Mouse (Mus musculus) hindlimb bud, embryonic 11.5 days (tissue): ENCODE data around the gene Phf2.
A peak's percentile ranks its signal among the peaks of the same experiment; 100 is the strongest.

Source experiments
- DNase-seq: peaks from one replicate; pipeline ENCODE4 v3.0.0-alpha.2; 2012; ENCODE audit warnings: low read depth, low spot score; ENCODE audit errors: extremely low spot score

Phf2 gene

DNA sequence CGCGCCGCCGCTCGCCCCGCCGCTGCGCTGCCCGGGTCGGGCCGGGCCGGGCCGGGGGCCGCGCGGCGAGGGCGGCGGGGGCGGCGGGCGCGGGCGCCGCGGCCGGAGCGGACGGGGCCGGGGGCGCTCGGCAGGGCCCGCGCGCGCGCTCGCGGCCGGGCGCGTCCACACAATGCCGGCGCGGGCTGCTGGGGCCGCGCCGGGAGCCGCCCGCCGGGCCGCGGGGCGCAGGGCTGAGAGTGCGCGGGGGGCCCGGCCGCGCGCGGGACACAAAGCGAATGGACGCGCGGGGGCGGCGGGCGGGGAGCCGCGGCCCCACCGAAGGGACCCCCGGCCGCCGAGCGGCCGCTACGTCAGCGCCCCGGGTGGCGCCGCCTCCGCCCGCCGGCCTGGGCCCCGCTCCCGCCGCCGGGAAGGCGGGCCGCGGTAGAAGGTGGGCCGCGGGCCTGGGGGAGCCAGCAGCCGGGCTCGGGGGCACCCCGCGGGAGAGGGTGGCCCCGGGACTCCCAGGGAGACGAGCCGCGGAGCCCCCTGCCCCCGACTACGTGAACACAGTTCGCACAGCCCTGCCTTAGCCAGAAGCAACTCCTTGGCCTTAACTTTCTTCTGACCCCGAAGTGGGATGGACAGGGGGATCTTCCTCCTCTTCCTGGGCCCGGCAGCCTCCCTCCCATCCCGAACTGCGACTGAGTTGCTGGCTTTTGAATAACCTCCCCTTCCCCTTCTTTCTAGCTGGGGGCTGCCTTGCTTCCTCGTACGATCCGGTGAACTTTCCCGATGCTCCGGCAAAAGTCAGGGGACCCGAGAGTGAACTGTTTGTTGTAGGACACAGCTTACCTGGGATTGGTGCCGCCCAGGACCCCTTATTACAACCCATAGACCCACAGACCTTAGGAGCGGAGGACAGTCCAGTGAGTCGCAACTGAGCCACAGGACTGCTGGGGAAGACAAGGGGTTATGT, at the start of gene Phf2:
Phf2 (minus strand) TSS at position 349 of the 961 bp plus-strand sequence.
- DNase-seq: no peak

DNA sequence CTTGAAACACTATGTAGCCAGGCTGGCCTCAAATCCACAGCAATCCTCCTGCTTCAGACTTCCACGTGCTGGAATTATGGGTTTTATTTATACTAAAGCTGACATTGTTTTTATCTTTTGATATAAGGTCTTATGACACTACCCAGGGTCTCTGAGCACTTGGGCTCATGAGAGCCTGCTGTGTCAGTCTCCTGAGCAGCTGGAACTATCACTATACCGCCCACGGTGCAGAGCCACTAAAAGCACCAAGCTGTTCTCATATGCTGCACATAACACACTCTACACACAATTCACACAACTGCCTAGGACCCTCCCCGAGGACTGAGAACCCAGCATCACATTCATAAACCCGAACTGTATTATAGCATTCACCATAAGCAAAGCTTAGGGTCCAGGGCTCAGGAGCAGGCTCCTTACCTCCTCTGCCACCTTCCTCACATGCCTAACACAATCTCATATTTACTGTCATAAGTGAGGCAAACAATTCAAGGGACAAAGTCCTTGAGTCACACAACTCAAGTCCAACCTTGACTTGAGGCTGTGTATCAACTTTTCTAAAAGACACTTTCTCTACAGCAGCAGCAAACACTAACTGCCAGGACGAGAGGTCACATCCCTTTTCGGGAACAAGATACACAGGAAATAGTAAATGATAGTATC, 49.0 kb upstream of the Phf2 start:
- no peak for DNase-seq

DNA sequence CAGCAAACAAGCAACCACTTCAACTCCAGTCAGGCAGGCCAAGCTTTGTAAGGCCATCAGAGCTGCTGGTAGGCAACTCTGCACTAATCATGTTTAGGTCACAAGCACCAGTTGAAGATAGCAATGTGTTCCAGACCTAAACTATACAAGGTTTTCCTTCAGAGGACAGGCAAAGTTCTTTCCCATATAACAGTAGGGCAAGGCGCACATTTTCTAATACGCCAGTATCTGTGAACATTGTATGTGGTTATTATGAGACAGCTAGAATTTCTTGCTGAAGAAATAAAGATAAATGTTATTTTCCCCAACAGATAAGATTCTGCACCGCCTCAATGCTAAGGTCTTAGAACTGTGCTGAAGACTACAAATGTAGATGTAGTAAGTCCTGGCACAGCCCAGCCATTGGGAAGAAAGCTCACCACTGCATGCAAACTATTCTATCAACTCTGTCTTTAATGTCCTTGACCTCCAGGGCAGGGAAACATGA, 46.2 kb upstream of the Phf2 start:
- DNase-seq: no peak

DNA sequence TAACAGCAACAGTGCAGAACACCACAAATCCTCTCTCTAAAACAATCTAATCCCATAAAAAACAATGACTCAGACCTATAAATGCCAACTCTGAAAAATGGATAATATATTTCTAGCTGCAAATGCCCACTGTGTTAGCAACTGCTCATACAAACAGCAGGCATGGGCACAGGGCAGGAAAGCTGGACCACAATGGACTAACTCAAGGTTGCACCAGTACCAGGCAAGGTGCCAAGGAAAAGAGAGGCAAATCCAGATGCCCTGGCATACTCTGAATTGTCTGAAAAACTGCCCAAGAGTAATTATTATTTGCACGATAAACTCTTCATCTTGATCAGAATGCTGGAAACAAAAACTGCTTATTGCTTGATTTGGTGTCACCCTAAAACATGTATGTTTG, 42.8 kb upstream of the Phf2 start:
- no peak for DNase-seq

DNA sequence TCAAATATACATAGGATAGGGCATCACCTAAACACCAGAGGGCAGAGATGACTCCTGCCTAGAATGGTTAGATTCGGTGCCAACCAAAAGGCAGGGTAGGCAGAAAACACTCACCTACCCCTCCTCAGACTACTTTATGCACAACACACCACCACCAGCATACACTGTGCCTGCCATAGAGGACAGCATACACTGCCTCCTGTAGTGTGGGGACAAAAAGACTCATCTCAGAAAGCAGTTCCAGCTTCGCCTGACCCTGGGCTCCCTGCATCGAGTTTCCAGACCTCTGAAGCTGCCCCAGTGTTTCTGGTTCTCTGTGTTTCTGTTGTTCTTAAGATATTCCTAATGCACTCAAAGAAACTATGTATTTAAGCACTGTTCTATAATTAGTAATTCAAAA, 42.2 kb upstream of the Phf2 start:
- no peak for DNase-seq

DNA sequence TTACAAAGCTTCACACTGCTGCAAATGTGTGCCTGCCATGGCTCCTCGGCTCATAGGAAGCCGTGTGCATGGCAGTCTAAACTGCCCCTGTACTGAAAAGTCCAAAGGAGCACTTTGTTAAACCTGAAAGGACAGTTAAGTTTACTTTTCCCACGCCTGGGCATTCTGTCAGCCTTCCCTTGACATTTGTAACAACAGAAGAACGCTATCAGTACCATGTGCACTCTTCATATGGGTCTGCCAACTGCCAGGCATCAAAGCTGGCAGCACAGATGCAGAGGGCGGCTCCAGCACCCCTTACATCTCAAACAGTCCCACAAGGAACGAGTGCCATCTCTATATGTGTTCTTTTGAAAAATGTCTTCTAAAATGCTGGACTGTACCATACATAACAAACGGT, 40.5 kb upstream of the Phf2 start:
- DNase-seq: no peak

DNA sequence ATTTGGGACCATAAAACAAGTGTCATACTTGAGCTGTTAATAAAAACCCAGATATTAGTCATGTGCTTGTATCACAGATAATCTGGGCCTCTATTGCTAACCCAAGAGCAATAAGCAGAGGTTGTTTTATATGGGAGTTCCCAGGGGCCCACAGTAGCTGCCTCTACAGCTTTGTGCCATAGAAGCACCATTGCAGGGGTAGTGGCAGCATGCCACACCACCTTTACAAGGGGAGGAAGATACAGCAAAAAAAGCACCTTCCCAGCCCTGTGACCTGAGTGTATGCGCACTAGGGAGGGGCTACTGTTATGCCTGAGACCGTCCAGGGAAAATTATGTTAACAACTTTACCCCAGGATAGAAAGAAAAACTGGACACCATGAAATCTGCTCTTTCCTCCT, 34.5 kb upstream of the Phf2 start:
- DNase-seq: no peak

DNA sequence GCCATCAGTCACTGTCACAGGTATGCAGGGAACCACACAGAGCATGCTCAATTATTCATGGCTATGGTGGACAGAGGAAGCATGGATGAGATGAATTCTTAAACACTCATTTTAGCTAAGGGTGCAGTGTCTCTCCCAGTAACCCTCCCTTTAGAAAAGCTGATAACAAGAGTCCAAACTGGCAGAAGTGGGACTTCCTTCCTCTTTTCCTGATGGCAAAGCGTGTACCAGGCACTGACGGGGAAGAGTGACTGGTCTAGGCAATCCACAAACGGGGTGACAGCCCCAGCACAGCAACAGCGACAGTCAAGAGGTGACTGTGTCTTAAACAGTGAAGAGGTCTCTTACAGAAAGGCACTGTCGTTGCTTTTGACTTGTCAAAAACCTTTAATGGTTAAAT, 24.5 kb upstream of the Phf2 start:
- no peak for DNase-seq

DNA sequence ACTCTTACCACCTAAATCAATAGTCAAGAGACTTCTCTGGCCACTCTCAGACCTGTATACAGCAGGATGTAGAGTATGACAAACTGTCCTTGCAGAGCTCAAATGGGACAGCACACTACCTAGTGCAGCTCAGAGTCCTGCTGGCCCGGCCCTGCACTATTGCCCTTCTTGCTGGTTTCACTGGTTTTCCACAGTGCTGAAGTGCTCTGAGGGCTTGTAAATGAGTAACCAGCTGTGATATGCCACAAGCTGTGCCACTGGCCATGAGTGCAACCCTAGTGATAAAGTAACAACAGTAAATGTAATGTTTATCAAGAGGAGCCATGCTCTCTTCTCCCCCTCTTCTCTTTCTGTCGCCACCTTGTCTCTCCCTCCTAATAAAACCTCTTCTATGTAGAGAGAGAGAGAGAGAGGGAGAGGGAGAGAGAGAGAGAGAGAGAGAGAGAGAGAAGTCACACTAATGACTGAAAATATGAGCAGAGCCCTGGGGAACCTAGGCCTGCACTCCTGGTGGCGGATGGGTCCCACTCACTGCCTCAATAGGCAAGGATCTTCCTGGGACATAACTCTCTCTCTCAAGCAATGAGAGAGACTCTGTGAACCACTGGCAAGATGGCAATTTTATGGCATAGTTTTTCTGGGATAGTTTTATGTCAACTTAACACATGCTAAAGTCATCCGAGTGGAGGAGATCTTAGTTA, 19.5 kb upstream of the Phf2 start:
- DNase-seq: no peak

DNA sequence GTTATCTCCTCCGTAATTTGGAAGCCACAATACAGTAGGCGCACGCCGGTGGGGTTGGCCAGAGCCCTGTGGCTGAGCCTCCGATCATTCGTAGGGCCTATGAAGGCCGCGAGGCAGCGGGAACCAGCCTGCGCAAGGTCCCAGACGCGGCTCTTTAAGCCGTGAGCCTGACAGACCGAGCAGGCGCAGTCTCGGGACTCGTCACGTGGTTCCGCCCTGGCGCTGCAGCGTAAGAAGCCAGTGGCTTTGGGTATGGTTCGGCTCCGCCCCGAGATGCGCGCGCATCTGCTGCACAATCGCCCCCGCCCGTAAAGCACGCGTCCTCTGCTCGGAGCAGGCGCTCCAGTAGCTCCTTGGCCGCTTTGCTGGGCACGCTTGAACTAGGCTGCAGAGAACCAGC, 7.6 kb upstream of the Phf2 start:
- DNase-seq: peak; percentile 87

DNA sequence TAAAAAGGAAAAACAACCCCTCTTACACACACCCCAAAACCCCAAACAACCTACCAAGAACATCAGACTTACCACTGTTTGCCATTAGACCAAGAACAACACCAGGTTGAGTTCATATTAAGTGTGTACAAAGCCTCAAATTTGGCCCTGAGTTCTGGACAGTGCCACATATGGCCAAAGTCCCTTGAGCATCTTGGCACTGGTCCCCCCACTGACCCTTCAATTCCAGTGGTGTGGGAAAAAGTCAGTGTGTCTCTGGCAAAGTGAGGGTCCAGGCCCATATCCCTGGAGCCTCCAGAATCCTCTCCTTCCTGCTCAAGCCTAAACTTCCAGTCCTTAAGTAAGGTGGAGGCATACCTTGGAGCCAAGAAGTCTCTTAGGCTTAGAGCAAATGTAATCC, 6.9 kb upstream of the Phf2 start:
- no peak for DNase-seq

DNA sequence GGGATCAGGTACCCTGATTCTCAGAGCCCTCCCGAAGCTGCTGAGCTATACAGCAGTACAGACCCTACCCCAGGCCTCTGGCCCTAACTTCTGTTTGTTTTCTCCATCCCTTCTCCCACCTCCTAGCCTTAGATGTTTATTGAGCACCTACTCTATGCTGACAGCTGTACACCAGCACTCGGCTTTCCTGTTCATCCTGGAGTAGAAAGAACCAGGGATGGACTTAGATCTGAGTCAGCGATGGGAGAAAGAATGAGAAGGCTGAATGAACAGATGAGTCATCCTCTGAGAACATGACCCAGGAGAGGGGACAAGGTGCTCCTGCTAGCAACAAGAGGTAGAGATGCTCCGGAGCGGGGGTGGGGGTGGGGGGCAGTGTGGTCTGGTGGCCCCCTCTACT, 1.8 kb upstream of the Phf2 start:
- no peak for DNase-seq

DNA sequence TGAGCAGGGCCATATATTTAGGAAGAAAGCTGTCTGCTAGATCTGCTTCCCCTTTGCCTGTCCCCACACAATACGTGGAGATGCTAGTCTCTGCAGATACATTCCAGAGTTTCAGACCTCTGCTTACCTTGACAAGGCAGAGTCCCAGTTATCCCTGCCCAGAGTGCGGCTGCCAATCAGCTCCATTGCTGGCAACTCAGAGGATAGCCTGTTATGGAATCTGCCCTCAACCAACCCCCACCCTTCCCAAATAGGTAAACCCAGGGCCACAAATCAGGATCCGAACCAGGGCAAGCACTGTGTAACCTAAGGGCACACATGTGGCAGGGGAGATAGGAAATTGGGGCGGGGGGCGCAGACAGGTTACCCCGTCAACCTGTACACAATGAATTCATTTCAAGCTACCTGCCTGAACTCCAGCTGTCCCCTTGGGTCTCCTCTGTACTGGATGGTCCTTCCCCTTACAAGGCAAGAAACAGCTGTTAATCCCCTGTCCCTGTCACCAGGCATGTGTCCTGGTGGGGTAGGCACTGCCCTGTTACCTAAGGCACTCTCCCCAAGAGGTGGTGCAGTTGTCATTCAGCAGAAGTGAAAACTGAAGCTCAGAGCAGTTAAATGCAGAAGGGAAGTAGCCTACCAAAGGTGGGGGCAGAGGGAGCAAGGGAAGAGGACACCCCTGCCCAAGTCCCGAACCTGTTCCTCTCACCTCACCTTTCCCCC, 1.1 kb upstream of the Phf2 start:
- no peak for DNase-seq

DNA sequence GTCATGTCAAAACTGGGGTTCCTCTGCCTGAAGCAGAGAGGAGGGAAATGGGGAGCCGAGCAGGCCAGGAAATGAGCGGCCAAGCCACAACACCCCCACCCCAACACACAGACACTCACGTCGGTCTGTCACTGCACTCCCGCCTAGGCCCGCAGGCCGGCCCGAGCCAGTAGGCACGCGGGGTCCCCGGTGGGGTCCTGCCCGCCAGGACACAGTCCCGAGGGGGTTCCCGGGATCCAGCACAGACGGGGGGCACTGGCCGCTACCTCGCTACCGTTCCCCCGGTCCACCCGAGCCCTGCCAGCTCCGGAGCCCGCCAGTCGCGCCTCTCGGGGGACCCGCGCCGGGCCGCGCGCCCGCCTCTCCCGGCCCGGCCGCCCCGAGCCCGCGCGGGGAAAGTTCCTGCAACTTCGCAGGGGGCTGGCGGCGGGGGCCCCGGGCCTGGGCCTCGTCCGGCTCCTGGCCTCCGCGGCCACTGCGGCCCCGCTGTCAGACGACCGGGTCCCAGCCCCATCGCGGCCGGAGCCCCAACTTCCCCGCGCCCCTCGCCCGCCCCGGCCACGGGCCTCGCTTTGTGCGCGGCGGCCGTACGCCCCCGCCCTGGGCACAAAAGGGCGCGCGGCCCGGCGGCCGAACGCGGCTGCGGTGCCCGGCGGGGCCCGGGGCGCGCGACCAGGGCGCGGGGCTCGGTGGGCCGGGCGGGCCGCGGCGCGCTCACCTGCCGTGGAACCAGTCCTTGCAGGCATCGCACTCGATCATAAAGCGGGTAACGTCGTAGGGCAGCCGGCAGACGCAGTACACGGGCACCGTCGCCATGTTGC, 759 bp downstream of the Phf2 start:
- no peak for DNase-seq

DNA sequence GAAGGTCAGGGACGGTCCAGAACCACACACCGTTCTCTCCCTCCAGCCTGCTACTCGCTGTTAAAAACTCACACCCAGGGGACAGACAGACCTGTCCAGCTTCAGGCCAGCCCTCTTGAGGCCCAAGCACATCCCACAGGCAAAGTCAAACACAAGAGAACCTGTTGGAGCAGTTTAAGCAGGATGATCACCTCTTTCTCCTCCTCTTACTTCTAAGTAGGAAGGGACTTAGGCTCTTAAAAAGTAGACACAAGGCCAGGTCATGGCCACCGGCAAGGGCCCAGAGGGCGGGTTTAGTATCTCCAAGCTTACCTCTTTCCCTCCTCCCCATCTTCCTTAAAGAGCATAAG, 1.3 kb downstream of the Phf2 start:
- no peak for DNase-seq

DNA sequence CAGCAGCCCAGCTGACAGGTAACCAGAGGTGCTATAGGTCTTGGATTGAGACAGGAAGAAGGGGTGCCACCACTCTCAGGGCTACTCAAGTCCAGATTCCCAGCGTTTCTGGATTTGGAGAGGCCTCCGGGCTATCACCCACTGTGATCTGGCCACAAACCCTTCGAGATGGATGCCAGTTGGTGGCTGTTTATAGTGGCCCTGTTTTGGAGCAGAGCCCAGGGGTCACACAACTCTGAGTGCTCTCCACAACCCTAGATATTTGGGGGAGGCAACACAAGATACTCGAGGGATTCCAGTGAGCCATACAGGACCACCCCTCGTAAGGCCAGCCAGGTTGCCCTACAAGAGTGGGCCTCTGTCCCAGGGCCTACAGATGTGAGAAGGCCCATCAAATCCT, 1.8 kb downstream of the Phf2 start:
- DNase-seq: no peak

DNA sequence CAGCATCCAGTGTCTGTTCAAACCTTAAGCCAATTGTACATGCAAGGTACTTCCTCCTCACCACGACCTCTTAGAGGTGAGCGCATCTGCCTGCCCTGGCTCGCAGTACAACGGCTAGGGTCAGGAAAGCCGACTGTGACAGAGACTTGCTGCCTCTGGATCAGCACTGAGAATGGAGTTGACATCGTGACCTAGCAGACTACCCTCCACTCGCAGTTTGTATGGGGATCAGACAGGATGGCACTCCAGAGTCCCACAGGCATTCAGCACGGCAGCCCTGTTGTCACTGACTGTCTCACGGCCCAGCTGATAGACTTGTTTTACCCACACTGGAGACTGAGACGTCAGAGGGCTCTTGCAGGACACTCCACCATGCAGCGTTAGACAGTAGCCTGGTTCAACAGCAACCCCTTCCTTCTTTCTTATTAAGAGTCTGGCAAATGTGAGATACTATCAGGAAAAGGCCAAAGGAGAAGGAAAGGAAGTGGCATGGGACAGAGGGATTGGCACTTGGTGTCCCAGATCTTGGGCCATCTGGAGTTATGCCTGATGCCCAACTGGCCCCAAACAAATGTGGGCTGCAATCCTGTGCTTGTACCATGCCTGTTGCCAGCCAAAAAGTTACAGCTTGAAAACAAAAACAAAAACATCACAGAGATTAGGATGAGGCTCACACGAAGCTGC, 6.1 kb downstream of the Phf2 start:
- no peak for DNase-seq

DNA sequence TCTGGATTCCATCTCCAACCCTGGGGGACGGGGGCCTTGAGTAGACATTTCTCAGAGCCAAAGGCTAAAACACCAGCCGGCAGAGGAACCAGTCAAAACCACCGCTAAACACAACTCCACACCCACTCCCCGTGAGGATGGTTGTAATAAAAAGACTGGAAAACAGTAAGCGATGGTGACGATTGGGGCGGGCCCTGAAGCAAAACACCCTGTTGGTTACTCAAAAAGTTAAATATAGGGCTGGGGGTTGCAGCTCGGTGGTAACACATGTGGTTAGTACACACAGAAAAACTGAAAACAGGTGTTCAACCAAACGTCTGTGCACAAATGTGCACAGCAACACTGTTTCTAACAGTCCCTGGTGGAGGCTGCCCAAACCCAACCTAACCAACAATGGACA, 7.4 kb downstream of the Phf2 start:
- DNase-seq: no peak

DNA sequence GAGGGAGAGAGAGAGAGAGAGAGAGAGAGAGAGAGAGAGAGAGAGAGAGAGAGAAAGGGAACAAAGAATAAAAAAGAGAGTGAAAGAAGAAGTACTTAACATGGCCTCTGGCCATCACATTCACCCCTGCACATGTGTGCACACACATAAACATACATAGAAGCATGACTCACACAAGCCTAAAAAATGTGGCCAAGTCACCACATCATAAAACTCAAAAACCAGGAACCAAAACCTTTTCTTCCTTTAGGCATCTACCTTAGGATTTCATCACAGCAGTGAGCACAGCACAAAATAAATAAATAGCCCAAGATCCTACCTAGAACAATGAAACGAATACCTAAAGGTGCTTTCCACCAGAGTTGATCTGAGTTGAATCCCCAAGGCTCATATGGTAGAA, 9.0 kb downstream of the Phf2 start:
- no peak for DNase-seq

DNA sequence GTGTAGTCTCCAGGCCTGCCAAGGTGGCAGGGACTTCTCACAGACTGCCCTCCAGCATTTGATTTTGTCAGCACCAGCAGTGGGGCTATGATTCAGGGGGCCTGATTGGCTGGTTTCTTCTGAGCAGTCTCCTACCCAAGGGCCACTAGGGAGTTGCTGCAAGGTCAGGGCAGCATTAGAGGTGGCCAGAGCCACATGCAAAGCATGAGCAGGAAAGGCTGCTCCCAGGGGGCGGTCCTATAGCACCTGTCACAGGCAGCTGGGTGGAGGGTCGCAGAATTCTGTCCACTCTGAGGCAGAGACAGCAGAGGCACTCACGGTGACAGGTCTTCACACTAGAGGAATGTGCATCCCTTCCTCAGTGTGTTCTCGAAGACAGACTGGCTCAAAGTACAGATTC, 12.1 kb downstream of the Phf2 start:
- DNase-seq: no peak
